Mouse (Mus musculus) neural tube, embryonic 14.5 days (tissue): ENCODE data around the gene Sln. TPM values are rescaled to one million over a fixed set of nuclear protein-coding genes. Genes with fewer than 3 reads are reported as not detected.
A peak's percentile ranks its signal among the peaks of the same experiment; 100 is the strongest.

Experiments
- ATAC-seq: fragments of 200-750 bp; cut with Nextera tagmentation; 2 replicates; pipeline ENCODE4 v1.8.0; 2017; ENCODE audit warnings: low read depth, mild to moderate bottlenecking, moderate TSS enrichment, moderate library complexity
- H3K27ac ChIP-seq: fragments of 300-500 bp; sonication (generic); 2 replicates; pipeline ENCODE4 v1.5.1; 2014; ENCODE audit warnings: low read depth, mild to moderate bottlenecking, control low read depth, low read length, moderate library complexity, mixed read lengths
- H3K27me3 ChIP-seq: fragments of 300-500 bp; sonication (generic); 2 replicates; pipeline ENCODE4 v1.6.1; 2014; ENCODE audit warnings: low read length; ENCODE audit not compliant: control insufficient read depth, insufficient read depth
- H3K36me3 ChIP-seq: fragments of 300-500 bp; sonication (generic); 2 replicates; pipeline ENCODE4 v1.6.1; 2014; ENCODE audit warnings: low read length, mixed read lengths; ENCODE audit not compliant: control insufficient read depth, insufficient read depth
- H3K4me1 ChIP-seq: fragments of 300-500 bp; sonication (generic); 2 replicates; pipeline ENCODE4 v1.6.1; 2014; ENCODE audit warnings: low read length; ENCODE audit not compliant: control insufficient read depth, insufficient read depth
- H3K4me2 ChIP-seq: fragments of 300-500 bp; sonication (generic); 2 replicates; pipeline ENCODE4 v1.6.1; 2014; ENCODE audit warnings: mild to moderate bottlenecking, low read depth, low read length, control low read depth
- H3K4me3 ChIP-seq: fragments of 300-500 bp; sonication (generic); 2 replicates; pipeline ENCODE4 v1.5.1; 2014; ENCODE audit warnings: low read depth, low read length, control low read depth, mixed read lengths
- H3K9ac ChIP-seq: fragments of 300-500 bp; sonication (generic); replicated peaks from 2 replicates; pipeline ENCODE4 v1.6.1; 2014; ENCODE audit warnings: low read depth, mild to moderate bottlenecking, control low read depth, low read length, mixed read lengths
- H3K9me3 ChIP-seq: fragments of 300-500 bp; sonication (generic); 2 replicates; pipeline ENCODE4 v1.6.1; 2016; ENCODE audit warnings: low read length; ENCODE audit not compliant: control insufficient read depth
- WGBS: fragments of 180-500 bp; shearing (Covaris S2); extraction: QIAGEN DNeasy Blood & Tissue Kit; methylation state at CpG from one replicate; pipeline ENCODE4 v1.1.7; 2014; 5-methylcytosine and 5-hydroxymethylcytosine counted together
- polyA plus RNA-seq: library from polyadenylated mRNA; unstranded; fragments of >200 nt; fragmentation: Nextera tagmentation; extraction: Ambion mirVana; gene quantifications from 2 replicates; pipeline ENCODE4 v1.2.1, GENCODE M21; 2014

Gene Sln
- polyA plus RNA-seq, 1 experiment from 2014 or later, result 1.4 TPM

- no peak for ATAC-seq
- 82% methylated on average over 23 of the region's 23 CpGs for WGBS
Observed at GRCm38 (mm10) chr9:53883588-53884280, 33.8 kb downstream of the Sln start.

GRCm38 (mm10) chr9:53890075-53890474, 40.1 kb downstream of the Sln start:
- Histone ChIP-seq H3K27ac (no peak overlapping the region), H3K9me3 (no peaks in the 10 kb centered on the region), H3K4me1 (no peaks in the 10 kb centered on the region), H3K4me3 (no peak overlapping the region), H3K4me2 (no peak overlapping the region), H3K27me3 (no peaks in the 10 kb centered on the region), H3K36me3 (no peaks in the 10 kb centered on the region), H3K9ac (no peak overlapping the region)
- WGBS, result 3% methylated on average over 1 of the region's 1 CpGs
- ATAC-seq, result peak; percentile 63; the same call in 1 of the 2 replicates

More at GRCm38 (mm10) chr9:53883588-53884280, 33.8 kb downstream of the Sln start:
- Histone ChIP-seq H3K4me1 (no peaks in the 10 kb centered on the region), H3K27ac (0 out of 2 replicates have a peak overlapping the region, but pooled peaks have one; percentile 16), H3K36me3 (no peaks in the 10 kb centered on the region), H3K9me3 (no peaks in the 10 kb centered on the region), H3K4me3 (no peak overlapping the region), H3K27me3 (no peaks in the 10 kb centered on the region), H3K9ac (no peak overlapping the region), H3K4me2 (no peak overlapping the region)

GRCm38 (mm10) chr9:53895827-53896226, 45.9 kb downstream of the Sln start:
- no peaks in the 10 kb centered on the region for H3K36me3 ChIP-seq
- no peaks in the 10 kb centered on the region for H3K9me3 ChIP-seq
- no peak for ATAC-seq
- H3K4me1 ChIP-seq, result no peaks in the 10 kb centered on the region
- H3K4me2 ChIP-seq, result no peak overlapping the region
- no peaks in the 10 kb centered on the region for H3K27me3 ChIP-seq
- H3K4me3 ChIP-seq, result no peak overlapping the region
- no peak overlapping the region for H3K27ac ChIP-seq
- no peak overlapping the region for H3K9ac ChIP-seq
- 64% methylated on average over 7 of the region's 7 CpGs for WGBS

- WGBS, result 77% methylated on average over 6 of the region's 6 CpGs
- Histone ChIP-seq H3K27ac (no peak overlapping the region), H3K4me1 (no peaks in the 10 kb centered on the region), H3K36me3 (no peaks in the 10 kb centered on the region), H3K4me3 (no peak overlapping the region), H3K4me2 (no peak overlapping the region), H3K9ac (no peak overlapping the region), H3K9me3 (no peaks in the 10 kb centered on the region), H3K27me3 (no peaks in the 10 kb centered on the region)
- no peak for ATAC-seq
Observed at GRCm38 (mm10) chr9:53899836-53900235, 49.9 kb downstream of the Sln start.

GRCm38 (mm10) chr9:53903215-53903842, 53.4 kb downstream of the Sln start:
- H3K27ac ChIP-seq, result no peak overlapping the region; the same call in 1 of the 2 replicates
- 56% methylated on average over 7 of the region's 7 CpGs for WGBS
- no peaks in the 10 kb centered on the region for H3K4me1 ChIP-seq

More at GRCm38 (mm10) chr9:53903215-53903842, 53.4 kb downstream of the Sln start:
- no peak overlapping the region for H3K9ac ChIP-seq
- no peaks in the 10 kb centered on the region for H3K36me3 ChIP-seq
- H3K27me3 ChIP-seq, result no peaks in the 10 kb centered on the region
- H3K9me3 ChIP-seq, result no peaks in the 10 kb centered on the region
- H3K4me3 ChIP-seq, result no peak overlapping the region
- no peak overlapping the region for H3K4me2 ChIP-seq
- peak; percentile 51; the same call in 1 of the 2 replicates for ATAC-seq

Other genes starting within 250 kb of the Sln start
- gene Acat1, start 239.8 kb upstream of the Sln start, polyA plus RNA-seq, result 178 and 193 TPM in 2 replicates
- gene Cul5, start 180.2 kb upstream of the Sln start, polyA plus RNA-seq, result 59.7 and 71.3 TPM in 2 replicates
- gene Rab39, start 143.9 kb upstream of the Sln start, polyA plus RNA-seq, result 4.3 and 6.2 TPM in 2 replicates
- gene Slc35f2, start 78.6 kb upstream of the Sln start, polyA plus RNA-seq, result 24.3 and 24.8 TPM in 2 replicates
- 26.6 and 37.4 TPM in 2 replicates for gene Elmod1, start 125.1 kb downstream of the Sln start, polyA plus RNA-seq
- gene Tnfaip8l3, start 218.2 kb downstream of the Sln start, polyA plus RNA-seq, result 1.4 and 1.5 TPM in 2 replicates